Mouse (Mus musculus) liver, embryonic 15.5 days (tissue): ENCODE results near the gene Rbsn. TPM values are rescaled to one million over a fixed set of nuclear protein-coding genes. Genes with fewer than 3 reads are reported as not detected.

Experiments used
- ATAC-seq: fragments of 200-750 bp; cut with Nextera tagmentation; 2 replicates; pipeline ENCODE4 v1.8.0; 2017; ENCODE audit warnings: moderate number of reproducible peaks, mild to moderate bottlenecking, moderate library complexity; ENCODE audit not compliant: insufficient read depth
- H3K27ac ChIP-seq: fragments of 300-500 bp; sonication (generic); replicated peaks from 2 replicates; pipeline ENCODE4 v1.5.1; 2015; ENCODE audit warnings: mild to moderate bottlenecking, inconsistent platforms
- H3K27me3 ChIP-seq: fragments of 300-500 bp; sonication (generic); 2 replicates; pipeline ENCODE4 v1.6.1; 2015; ENCODE audit warnings: mild to moderate bottlenecking, inconsistent platforms
- H3K36me3 ChIP-seq: fragments of 300-500 bp; sonication (generic); replicated peaks from 2 replicates; pipeline ENCODE4 v1.6.1; 2015; ENCODE audit warnings: moderate library complexity, mild to moderate bottlenecking, inconsistent platforms
- H3K4me1 ChIP-seq: fragments of 300-500 bp; sonication (generic); replicated peaks from 2 replicates; pipeline ENCODE4 v1.6.1; 2015; ENCODE audit warnings: inconsistent platforms
- H3K4me2 ChIP-seq: fragments of 300-500 bp; sonication (generic); 2 replicates; pipeline ENCODE4 v1.6.1; 2015; ENCODE audit warnings: moderate library complexity, mild to moderate bottlenecking, inconsistent platforms
- H3K4me3 ChIP-seq: fragments of 300-500 bp; sonication (generic); replicated peaks from 2 replicates; pipeline ENCODE4 v1.5.1; 2015; ENCODE audit warnings: mild to moderate bottlenecking, inconsistent platforms
- H3K9ac ChIP-seq: fragments of 300-500 bp; sonication (generic); 2 replicates; pipeline ENCODE4 v1.6.1; 2015; ENCODE audit warnings: moderate library complexity, mild to moderate bottlenecking, inconsistent platforms
- H3K9me3 ChIP-seq: fragments of 300-500 bp; sonication (generic); replicated peaks from 2 replicates; pipeline ENCODE4 v1.6.1; 2016; ENCODE audit warnings: inconsistent platforms
- WGBS: fragments of 180-500 bp; shearing (Covaris S2); methylation state at CpG from one replicate; pipeline ENCODE4 v1.1.7; 2015; ENCODE audit warnings: mixed read lengths; ENCODE audit not compliant: insufficient replicate concordance; 5-methylcytosine and 5-hydroxymethylcytosine counted together
- polyA plus RNA-seq: library from polyadenylated mRNA; unstranded; fragments of >200 nt; fragmentation: Nextera tagmentation; extraction: Ambion mirVana; gene quantifications from 2 replicates; pipeline ENCODE4 v1.2.1, GENCODE M21; 2015

Gene Rbsn
- polyA plus RNA-seq, 1 experiment from 2014 or later, result 6.6 TPM

DNA sequence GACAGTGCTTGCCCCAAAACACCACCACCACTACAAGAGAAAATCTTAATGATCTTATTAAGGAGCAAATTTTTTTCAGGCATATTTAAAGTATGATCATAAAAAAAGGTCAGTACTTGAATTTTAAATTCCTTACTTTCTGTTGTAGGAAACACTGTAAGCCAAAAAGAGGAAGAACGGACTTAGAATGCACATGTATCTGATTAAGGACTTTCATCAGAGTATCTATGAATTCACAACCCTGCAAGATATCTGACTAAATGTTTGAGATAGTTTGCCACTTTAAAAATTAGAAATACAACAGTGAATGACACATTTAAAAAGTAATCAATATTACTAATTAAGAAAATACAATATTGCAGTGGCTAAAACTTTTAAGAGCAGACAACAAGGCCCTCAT is 38.3 kb downstream of the Rbsn start:
- Histone ChIP-seq H3K27me3 (no peaks in the 10 kb centered on the region), H3K27ac (no peak overlapping the region), H3K4me2 (no peak overlapping the region), H3K4me1 (no peaks in the 10 kb centered on the region), H3K4me3 (no peak overlapping the region), H3K36me3 (peaks cover 72% of the 10 kb centered on the region), H3K9ac (no peak overlapping the region), H3K9me3 (no peaks in the 10 kb centered on the region)
- WGBS, result 73% methylated on average over 1 of the region's 1 CpGs
- no peak for ATAC-seq

GRCm38 (mm10) chr6:92162724-92163123 is 52.0 kb downstream of the Rbsn start:
- no peak overlapping the region for H3K4me3 ChIP-seq
- no peaks in the 10 kb centered on the region for H3K27me3 ChIP-seq
- no peaks in the 10 kb centered on the region for H3K9me3 ChIP-seq
- H3K9ac ChIP-seq, result no peak overlapping the region
- ATAC-seq, result no peak
- H3K4me2 ChIP-seq, result no peak overlapping the region
- 83% methylated on average over 1 of the region's 1 CpGs for WGBS
- peaks cover 91% of the 10 kb centered on the region for H3K36me3 ChIP-seq
- H3K4me1 ChIP-seq, result no peaks in the 10 kb centered on the region
- H3K27ac ChIP-seq, result no peak overlapping the region

DNA sequence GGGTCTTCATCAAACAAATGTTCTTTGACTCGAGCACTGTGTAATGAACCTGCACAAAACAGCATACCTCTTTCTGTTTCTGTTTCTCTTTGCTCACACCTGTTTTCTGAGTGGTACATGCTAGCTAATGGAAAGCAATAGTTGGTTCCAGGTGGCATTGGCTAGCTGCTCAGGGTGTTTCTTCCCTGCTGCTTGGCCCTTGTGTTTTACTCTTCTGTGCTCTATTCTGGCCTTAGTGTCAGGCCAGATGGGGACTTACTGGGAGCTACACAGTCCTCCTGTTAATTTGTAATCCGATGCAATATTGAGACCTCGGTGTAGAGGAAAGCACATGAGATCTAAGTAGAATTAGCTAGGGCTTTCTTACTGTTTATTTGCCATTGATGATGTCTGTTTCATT is 55.9 kb downstream of the Rbsn start:
- H3K4me3 ChIP-seq, result no peak overlapping the region
- WGBS, result 83% methylated on average over 3 of the region's 3 CpGs
- no peaks in the 10 kb centered on the region for H3K9me3 ChIP-seq
- no peaks in the 10 kb centered on the region for H3K4me1 ChIP-seq
- H3K9ac ChIP-seq, result no peak overlapping the region
- H3K27ac ChIP-seq, result no peak overlapping the region
- no peak overlapping the region for H3K4me2 ChIP-seq
- no peaks in the 10 kb centered on the region for H3K27me3 ChIP-seq
- H3K36me3 ChIP-seq, result peaks cover 97% of the 10 kb centered on the region
- ATAC-seq, result no peak

- ATAC-seq, result no peak
- Histone ChIP-seq H3K9ac (no peak overlapping the region), H3K4me3 (no peak overlapping the region), H3K4me1 (no peaks in the 10 kb centered on the region), H3K9me3 (no peaks in the 10 kb centered on the region), H3K4me2 (no peak overlapping the region), H3K27me3 (no peaks in the 10 kb centered on the region), H3K36me3 (peaks cover 91% of the 10 kb centered on the region), H3K27ac (no peak overlapping the region)
- WGBS, result 77% methylated on average over 1 of the region's 1 CpGs
Observed at GRCm38 (mm10) chr6:92153774-92154173, 61.0 kb downstream of the Rbsn start.

DNA sequence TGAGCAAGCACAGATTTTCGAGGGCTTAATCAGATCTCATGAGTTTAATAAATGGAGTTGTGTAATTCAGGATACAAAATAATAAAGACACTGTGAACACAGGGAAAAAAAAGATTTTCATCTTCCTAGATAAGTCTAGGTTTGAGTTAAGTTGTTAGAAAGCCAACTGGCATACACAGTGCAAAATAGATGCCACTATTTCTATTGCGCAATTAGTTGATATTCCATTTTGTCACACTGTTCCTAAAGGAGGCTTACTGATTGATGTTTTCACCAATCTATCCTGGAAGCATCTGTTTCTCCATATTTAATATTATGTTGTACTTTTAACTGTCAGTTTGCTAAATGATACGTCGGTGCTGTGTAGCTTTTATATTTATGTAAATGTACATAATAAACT is 68.8 kb downstream of the Rbsn start:
- peaks cover 37% of the 10 kb centered on the region for H3K36me3 ChIP-seq
- no peak overlapping the region for H3K4me2 ChIP-seq
- no peak for ATAC-seq
- 88% methylated on average over 4 of the region's 4 CpGs for WGBS
- H3K4me3 ChIP-seq, result no peak overlapping the region
- H3K9ac ChIP-seq, result no peak overlapping the region
- H3K4me1 ChIP-seq, result no peaks in the 10 kb centered on the region
- H3K9me3 ChIP-seq, result no peaks in the 10 kb centered on the region
- no peak overlapping the region for H3K27ac ChIP-seq
- H3K27me3 ChIP-seq, result no peaks in the 10 kb centered on the region

Other genes starting within 250 kb of the Rbsn start
- gene Fgd5, start 236.0 kb downstream of the Rbsn start, polyA plus RNA-seq, result 2.0 and 2.8 TPM in 2 replicates
- gene Nr2c2, start 123.5 kb downstream of the Rbsn start, polyA plus RNA-seq, result 6.8 and 8.5 TPM in 2 replicates
- 34.1 and 42.4 TPM in 2 replicates for gene Mrps25, start 30.9 kb downstream of the Rbsn start, polyA plus RNA-seq
- not detected in 2 replicates for gene Trh, start 29.7 kb upstream of the Rbsn start, polyA plus RNA-seq